Mouse (Mus musculus): ENCODE measurements around the gene Nptn.

- 0 out of 2 replicates have a peak, but pooled peaks have one; percentile 2 for TF ChIP-seq CTCF (IDR thresholded peaks at IDR 0.05; ENCODE audit: low read depth)
- TF ChIP-seq EP300 (optimal IDR thresholded peaks at IDR 0.05), result no peak
These were observed 40.1 kb upstream of the Nptn start for GRCm38 (mm10) chr9:58541895-58542338.

Measured in stomach, postnatal 0 days (tissue).